Mouse (Mus musculus) lung, adult 2 months (tissue): ENCODE measurements around the gene Kdm6b.

ENCODE experiments used
- CTCF ChIP-seq: fragments of 200-500 bp; IDR thresholded peaks from 2 replicates; pipeline ENCODE4 v1.5.1; 2011; ENCODE audit warnings: mild to moderate bottlenecking, low read length, control low read depth; ENCODE audit not compliant: insufficient read depth
- POLR2A ChIP-seq: fragments of 200-500 bp; IDR thresholded peaks from 2 replicates; pipeline ENCODE4 v1.6.1; 2011; ENCODE audit warnings: low read depth, mild to moderate bottlenecking, control low read depth, low read length, borderline replicate concordance; ENCODE audit errors: extremely low read depth

- no peak for TF ChIP-seq CTCF
- TF ChIP-seq POLR2A = no peak
Observed at GRCm38 (mm10) chr11:69430631-69431030, 17.2 kb upstream of the Kdm6b start.
